Mouse (Mus musculus) cerebellum, adult 2 months (tissue): ENCODE data around the gene Drg2.

Source experiments
- CTCF ChIP-seq: fragments of 200-500 bp; IDR thresholded peaks from 2 replicates; pipeline ENCODE4 v1.5.1; 2011; ENCODE audit warnings: low read depth, mild to moderate bottlenecking, control low read depth, low read length, moderate library complexity, borderline replicate concordance; ENCODE audit not compliant: insufficient read depth
- POLR2A ChIP-seq: fragments of 200-500 bp; IDR thresholded peaks from 2 replicates; pipeline ENCODE4 v1.6.1; 2011; ENCODE audit warnings: low read length, control low read depth, borderline replicate concordance; ENCODE audit not compliant: insufficient read depth

DNA sequence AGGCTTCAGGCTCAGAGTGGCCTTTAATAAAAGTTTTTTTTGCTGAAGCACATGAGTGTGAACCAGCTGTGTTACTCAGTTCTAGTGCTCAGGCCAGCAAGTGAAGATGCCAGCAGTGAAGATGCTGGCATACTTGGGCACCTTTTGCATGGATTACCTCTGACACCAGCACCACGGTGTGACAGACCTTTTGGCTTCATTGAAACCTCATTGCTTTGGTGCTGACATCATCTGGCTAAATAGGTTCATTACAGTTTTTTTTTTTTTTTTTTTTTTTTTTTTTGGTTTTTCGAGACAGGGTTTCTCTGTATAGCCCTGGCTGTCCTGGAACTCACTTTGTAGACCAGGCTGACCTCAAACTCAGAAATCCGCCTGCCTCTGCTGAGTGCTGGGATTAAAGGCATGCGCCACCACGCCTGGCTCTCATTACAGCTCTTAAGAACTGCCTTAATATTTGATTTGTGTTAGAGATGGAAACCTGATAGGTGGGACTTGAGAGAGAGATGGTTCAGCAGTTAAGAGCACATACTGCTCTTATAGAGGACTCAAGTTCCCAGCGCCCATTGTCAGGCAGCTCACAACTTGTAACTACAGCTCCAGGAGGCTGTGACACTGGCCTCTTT is 32.2 kb upstream of the Drg2 start:
- TF ChIP-seq CTCF: peak; percentile 8; the same call in 1 of the 2 replicates
- TF ChIP-seq POLR2A: no peak
